Mouse (Mus musculus) intestine, embryonic 14.5 days (tissue): ENCODE data around the gene Six4. TPM values are rescaled to one million over a fixed set of nuclear protein-coding genes. Genes with fewer than 3 reads are reported as not detected.
A peak's percentile ranks its signal among the peaks of the same experiment; 100 is the strongest.

ENCODE experiments used
- ATAC-seq: fragments of 200-750 bp; cut with Nextera tagmentation; replicated peaks from 2 replicates; pipeline ENCODE4 v1.8.0; 2017; ENCODE audit warnings: low read depth, moderate number of reproducible peaks, moderate TSS enrichment, moderate library complexity; ENCODE audit not compliant: low FRiP score, low TSS enrichment
- DNase-seq: peaks from one replicate; pipeline ENCODE4 v3.0.0-alpha.2; 2018; ENCODE audit warnings: low spot score
- H3K27ac ChIP-seq: fragments of 300-500 bp; sonication (generic); 2 replicates; pipeline ENCODE4 v1.5.1; 2014; ENCODE audit warnings: low read depth, mild to moderate bottlenecking, control low read depth
- H3K27me3 ChIP-seq: fragments of 300-500 bp; sonication (generic); replicated peaks from 2 replicates; pipeline ENCODE4 v1.6.1; 2014; ENCODE audit warnings: low read length, control low read depth; ENCODE audit not compliant: control insufficient read depth, insufficient read depth
- H3K36me3 ChIP-seq: fragments of 300-500 bp; sonication (generic); 2 replicates; pipeline ENCODE4 v1.6.1; 2014; ENCODE audit warnings: low read length, control low read depth; ENCODE audit not compliant: control insufficient read depth, insufficient read depth
- H3K4me1 ChIP-seq: fragments of 300-500 bp; sonication (generic); replicated peaks from 2 replicates; pipeline ENCODE4 v1.6.1; 2014; ENCODE audit warnings: low read length, control low read depth, mixed read lengths; ENCODE audit not compliant: control insufficient read depth, insufficient read depth
- H3K4me2 ChIP-seq: fragments of 300-500 bp; sonication (generic); 2 replicates; pipeline ENCODE4 v1.6.1; 2014; ENCODE audit warnings: low read length
- H3K4me3 ChIP-seq: fragments of 300-500 bp; sonication (generic); 2 replicates; pipeline ENCODE4 v1.5.1; 2014; ENCODE audit warnings: low read depth, low read length, control low read depth, mixed read lengths
- H3K9ac ChIP-seq: fragments of 300-500 bp; sonication (generic); 2 replicates; pipeline ENCODE4 v1.6.1; 2014; ENCODE audit warnings: mild to moderate bottlenecking, low read length
- H3K9me3 ChIP-seq: fragments of 300-500 bp; sonication (generic); 2 replicates; pipeline ENCODE4 v1.6.1; 2016; ENCODE audit warnings: low read length, control low read depth; ENCODE audit not compliant: control insufficient read depth
- WGBS: fragments of 180-500 bp; shearing (Covaris S2); extraction: QIAGEN DNeasy Blood & Tissue Kit; methylation state at CpG from one replicate; pipeline ENCODE4 v1.1.7; 2014; 5-methylcytosine and 5-hydroxymethylcytosine counted together
- polyA plus RNA-seq: library from polyadenylated mRNA; unstranded; fragments of >200 nt; fragmentation: Nextera tagmentation; extraction: Ambion mirVana; gene quantifications from 2 replicates; pipeline ENCODE4 v1.2.1, GENCODE M21; 2014

The Six4 gene
- polyA plus RNA-seq, 1 experiment from 2014 or later = 0.74 TPM

DNA sequence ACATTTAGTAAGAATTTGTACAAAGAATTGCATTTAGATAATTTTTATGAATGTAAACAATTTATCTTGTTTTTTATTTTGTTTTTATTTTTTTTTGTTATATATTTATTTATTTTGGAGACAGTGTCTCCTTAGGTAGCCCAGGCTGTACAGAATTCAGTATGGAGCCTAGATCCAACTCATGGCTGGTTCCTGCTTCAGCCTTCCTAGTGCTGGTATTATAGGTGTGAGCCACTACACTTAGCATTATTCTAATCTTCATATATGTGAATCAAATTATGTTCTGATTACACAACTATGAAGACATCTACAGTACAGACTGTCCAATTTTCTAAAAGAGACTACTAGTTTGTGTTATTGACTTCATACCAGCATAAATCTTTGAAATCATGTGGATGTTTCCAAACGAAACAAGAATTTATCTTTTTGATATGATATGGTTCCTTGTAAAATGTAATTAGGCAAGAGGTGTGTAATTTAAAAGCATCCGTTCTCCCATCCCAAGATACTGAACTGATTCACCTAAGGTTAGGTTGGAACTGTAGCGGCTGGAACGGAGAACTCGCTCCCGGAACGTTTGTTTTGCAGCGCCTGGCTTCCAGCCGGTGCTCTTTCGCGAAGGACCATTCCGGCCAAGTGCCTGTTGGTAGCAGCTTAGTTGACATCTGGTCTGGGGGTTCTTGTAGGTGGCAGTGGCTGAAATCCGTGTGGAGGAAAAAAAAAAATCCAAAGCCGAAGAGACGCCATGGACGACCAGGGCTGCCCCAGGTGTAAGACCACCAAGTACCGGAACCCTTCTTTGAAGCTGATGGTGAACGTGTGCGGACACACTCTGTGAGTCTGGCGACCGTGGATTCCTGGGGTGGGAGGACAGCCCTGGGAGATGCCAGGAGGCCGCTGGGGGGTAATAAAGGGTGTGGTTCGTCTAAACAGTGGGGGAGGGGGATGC, 10.1 kb upstream of the Six4 start, which contains the start of gene Mnat1:
Gene Mnat1 (plus strand): TSS at position 625 of the 949 bp plus-strand sequence.
- Histone ChIP-seq H3K4me1 (no peaks in the 10 kb centered on the region), H3K4me2 (peak within 1 kb of the TSS; percentile 70), H3K27ac (no peak within 1 kb of the TSS), H3K9ac (peak within 1 kb of the TSS; percentile 76), H3K4me3 (peak within 1 kb of the TSS; percentile 74), H3K36me3 (no peaks in the 10 kb centered on the region), H3K9me3 (no peaks in the 10 kb centered on the region), H3K27me3 (no peaks in the 10 kb centered on the region)
- ATAC-seq = 0 out of 2 replicates have a peak, but pooled peaks have one; percentile 47
- WGBS = under 1% methylated on average over 23 of the region's 23 CpGs
- DNase-seq = peak; percentile 98

DNA sequence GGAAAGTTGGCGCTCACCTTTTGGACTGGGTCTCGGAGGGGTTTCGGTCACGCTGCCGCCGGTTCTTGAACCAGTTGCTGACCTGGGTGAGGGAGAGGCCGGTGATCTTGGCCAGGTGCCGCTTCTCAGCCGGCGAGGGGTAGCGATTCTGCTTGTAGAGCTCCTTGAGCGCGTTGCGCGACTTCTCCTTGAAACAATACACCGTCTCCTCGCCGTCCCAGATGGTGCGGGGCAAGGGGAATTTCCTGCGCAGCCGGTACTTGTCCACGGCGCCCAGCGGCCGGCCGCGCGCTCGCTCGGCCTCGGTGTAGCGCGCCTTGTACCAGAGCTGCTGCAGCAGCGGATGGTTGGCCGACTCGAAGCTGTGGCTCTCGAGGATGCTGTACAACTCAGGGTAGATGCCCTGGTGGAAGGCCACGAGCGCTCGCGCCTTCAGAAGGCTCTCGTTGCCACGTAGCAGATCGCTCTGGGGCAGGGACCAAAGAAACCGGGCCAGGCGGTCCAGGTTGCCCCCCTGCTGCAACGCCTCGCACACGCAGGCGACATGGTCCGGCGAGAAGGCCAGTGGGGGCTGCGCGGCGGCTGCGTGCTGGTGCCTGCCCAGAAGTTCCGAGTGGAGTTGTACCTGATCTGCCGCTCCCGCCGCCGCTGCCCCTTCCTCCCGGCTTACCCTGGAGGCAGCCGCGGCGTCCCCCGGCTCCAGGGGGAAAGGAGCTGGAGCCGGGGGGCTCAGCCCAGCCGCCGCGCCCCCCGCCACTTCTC, 749 bp downstream of the Six4 start:
- Histone ChIP-seq H3K4me1 (peaks cover 9% of the 10 kb centered on the region; the same call in 1 of the 2 replicates), H3K4me3 (peak overlapping the region; percentile 70), H3K36me3 (no peaks in the 10 kb centered on the region), H3K4me2 (peak overlapping the region; percentile 98), H3K9me3 (no peaks in the 10 kb centered on the region), H3K9ac (peak overlapping the region; percentile 58), H3K27ac (peak overlapping the region; percentile 48), H3K27me3 (0 out of 2 replicates have a peak, but pooled peaks cover 3% of the 10 kb centered on the region)
- DNase-seq = peak; percentile 84
- ATAC-seq = peak; percentile 28
- WGBS = under 1% methylated on average over 68 of the region's 71 CpGs

DNA sequence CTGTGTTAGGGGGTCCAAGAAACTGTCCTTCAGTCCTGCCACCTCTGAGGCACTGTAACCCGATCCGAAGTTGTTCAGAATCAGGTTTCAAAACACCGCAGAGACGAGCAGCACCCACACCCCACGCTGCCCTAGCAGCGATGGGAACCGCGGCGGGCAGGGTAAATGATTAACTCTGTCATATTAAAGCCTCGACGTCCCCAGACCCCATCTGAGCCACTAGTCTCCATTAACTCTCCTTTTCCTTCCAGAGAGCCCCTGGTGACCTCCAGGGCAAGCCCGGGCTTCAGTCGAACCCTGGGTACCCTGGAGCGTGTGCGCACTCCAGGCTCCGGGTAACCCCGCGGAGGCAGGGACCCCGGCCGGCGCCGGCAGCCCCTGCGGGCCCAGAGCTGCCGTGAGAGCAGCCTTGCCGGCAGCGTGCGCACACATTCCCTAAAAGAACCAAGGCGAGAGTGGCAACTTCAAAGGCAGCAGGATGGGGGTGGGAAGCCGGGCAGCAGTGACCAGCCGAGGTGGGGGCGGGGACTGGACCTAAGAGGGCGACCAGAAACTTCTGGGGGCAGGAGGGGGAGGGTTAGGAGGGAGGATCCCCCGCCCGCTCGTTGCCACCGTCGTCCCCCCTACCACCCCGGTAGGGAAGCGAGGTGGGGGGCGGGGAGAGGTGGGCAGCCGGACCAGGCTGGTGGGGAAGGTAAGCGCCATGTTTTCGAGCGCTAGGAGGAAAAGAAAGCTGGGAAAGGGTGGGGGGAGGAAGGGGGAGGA, 1.5 kb downstream of the Six4 start:
- H3K4me2 ChIP-seq = peak overlapping the region; percentile 98
- peak; percentile 83 for DNase-seq
- peaks cover 9% of the 10 kb centered on the region; the same call in 1 of the 2 replicates for H3K4me1 ChIP-seq
- H3K27me3 ChIP-seq = 0 out of 2 replicates have a peak, but pooled peaks cover 3% of the 10 kb centered on the region
- H3K4me3 ChIP-seq = peak overlapping the region; percentile 70
- H3K9ac ChIP-seq = peak overlapping the region; percentile 58
- H3K27ac ChIP-seq = peak overlapping the region; percentile 48; the same call in 1 of the 2 replicates
- no peaks in the 10 kb centered on the region for H3K9me3 ChIP-seq
- ATAC-seq = peak; percentile 39
- WGBS = under 1% methylated on average over 43 of the region's 44 CpGs
- no peaks in the 10 kb centered on the region for H3K36me3 ChIP-seq

DNA sequence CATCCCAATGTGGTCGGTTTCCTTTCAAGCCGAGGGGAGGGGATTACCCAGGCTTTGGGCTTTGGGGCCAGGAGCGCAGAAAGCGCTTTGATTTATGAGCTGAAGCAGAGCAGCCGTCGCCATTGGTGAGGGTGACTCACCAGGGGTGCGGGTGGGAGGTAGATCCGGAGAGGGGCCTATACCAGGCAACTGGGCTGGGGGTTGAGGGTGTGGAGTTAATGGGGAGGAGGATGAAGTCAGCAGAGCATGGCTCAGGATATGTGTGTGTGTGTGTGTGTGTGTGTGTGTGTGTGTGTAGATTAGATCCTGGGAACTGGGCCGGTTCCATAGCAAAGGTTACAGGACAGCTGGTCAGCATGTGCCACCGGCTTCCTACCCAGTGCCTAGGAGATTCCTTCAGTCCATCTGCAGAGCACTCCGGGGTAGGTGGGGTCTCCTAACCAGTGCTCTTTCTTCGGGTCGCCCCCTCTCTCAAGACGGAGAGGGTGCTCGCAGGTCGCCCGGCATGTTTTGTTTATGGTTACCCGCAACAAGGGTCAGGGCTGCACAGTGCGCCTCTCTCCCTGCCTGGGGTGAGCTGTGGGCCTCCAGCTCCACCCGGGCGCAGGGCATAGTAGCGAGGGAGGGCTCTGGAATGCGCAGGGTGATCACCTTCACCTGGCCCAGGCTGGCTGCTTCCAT, 2.7 kb downstream of the Six4 start:
- Histone ChIP-seq H3K4me2 (peak overlapping the region; percentile 98), H3K27me3 (0 out of 2 replicates have a peak, but pooled peaks cover 3% of the 10 kb centered on the region), H3K9me3 (no peaks in the 10 kb centered on the region), H3K27ac (no peak overlapping the region), H3K4me3 (peak overlapping the region; percentile 70), H3K36me3 (no peaks in the 10 kb centered on the region), H3K9ac (0 out of 2 replicates have a peak overlapping the region, but pooled peaks have one; percentile 7), H3K4me1 (peaks cover 9% of the 10 kb centered on the region; the same call in 1 of the 2 replicates)
- WGBS = 9% methylated on average over 23 of the region's 23 CpGs
- DNase-seq = peak; percentile 60
- peak; percentile 58 for ATAC-seq

DNA sequence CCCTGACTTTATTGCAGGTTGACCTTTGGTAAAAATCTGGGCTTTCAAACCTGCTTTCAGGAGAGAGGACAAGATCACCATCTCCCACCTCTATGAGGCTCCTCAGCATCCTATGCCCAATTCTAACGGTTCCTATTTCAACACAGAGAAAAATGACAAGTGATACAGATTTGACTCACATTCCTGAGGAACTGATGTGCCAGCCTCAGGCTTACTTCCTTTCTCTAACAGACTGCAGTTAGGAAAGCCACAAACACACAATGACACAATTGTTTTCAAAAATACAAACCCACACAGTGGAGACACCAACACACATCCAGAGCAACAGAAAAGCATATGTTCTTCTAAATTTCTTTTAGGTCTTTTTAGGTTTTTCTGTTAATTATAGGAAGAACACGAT, 5.4 kb downstream of the Six4 start:
- 68% methylated on average over 2 of the region's 2 CpGs for WGBS

DNA sequence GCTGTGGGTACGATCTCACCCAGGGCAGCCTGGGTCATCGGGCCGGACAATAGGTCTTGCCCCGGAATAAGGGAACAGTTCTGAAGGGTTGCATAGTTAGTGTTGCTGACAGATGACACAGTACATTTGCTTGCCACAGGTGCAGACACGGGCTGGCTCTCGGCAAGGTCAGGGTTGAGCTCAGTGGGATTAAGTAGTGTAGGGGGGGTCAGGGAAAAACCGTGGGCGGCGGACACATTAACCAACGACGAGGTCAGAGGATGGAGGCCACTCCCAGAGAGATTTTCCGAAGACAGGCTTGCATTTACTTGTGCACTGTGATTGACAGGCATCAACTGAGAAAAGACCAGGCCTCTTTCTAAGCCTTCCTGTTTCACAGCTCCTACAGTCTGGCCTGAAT, 9.5 kb downstream of the Six4 start:
- DNase-seq (no peak), ATAC-seq (no peak)
- 86% methylated on average over 12 of the region's 12 CpGs for WGBS
- H3K27me3 ChIP-seq = no peaks in the 10 kb centered on the region
- H3K4me2 ChIP-seq = no peak overlapping the region
- H3K9me3 ChIP-seq = no peaks in the 10 kb centered on the region; the same call in 1 of the 2 replicates
- no peak overlapping the region for H3K9ac ChIP-seq
- H3K4me1 ChIP-seq = no peaks in the 10 kb centered on the region
- H3K36me3 ChIP-seq = peaks cover 13% of the 10 kb centered on the region
- no peak overlapping the region for H3K27ac ChIP-seq
- H3K4me3 ChIP-seq = no peak overlapping the region

More for the DNA sequence above, 5.4 kb downstream of the Six4 start:
- Histone ChIP-seq H3K9ac (no peak overlapping the region), H3K36me3 (peaks cover 10% of the 10 kb centered on the region), H3K4me3 (no peak overlapping the region), H3K27me3 (no peaks in the 10 kb centered on the region), H3K4me2 (no peak overlapping the region), H3K27ac (no peak overlapping the region), H3K9me3 (no peaks in the 10 kb centered on the region; the same call in 1 of the 2 replicates), H3K4me1 (peaks cover 9% of the 10 kb centered on the region; the same call in 1 of the 2 replicates)
- DNase-seq (no peak), ATAC-seq (no peak)

DNA sequence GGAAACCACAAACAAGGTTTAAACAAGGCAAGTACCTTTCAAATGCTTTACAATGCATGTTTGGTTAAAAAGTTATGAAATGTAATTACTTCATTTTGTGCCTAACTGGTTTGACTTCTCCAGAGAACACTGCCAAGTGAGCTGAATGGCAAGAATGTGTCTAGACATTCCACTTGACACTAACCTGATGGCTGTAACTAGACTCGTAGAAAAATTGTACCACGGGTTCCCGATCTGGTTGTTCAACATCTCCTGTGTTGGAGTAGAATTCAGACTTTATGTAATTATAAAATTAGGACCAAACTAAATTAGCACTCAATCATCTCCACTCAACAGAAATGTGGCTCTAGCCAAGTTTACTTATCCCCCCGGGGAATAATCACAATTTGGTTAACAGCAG, 14.7 kb downstream of the Six4 start:
- 76% methylated on average over 4 of the region's 4 CpGs for WGBS
- no peak for ATAC-seq
- no peak for DNase-seq
- Histone ChIP-seq H3K4me1 (no peaks in the 10 kb centered on the region), H3K4me2 (no peak overlapping the region), H3K36me3 (peaks cover 11% of the 10 kb centered on the region), H3K9ac (no peak overlapping the region), H3K9me3 (no peaks in the 10 kb centered on the region; the same call in 1 of the 2 replicates), H3K4me3 (no peak overlapping the region), H3K27ac (no peak overlapping the region), H3K27me3 (no peaks in the 10 kb centered on the region)
